Mouse (Mus musculus) heart, postnatal 0 days (tissue): Measurements from ENCODE around the gene Aprt.
A peak's percentile ranks its signal among the peaks of the same experiment; 100 is the strongest.

ENCODE experiments used
- CTCF ChIP-seq: IDR thresholded peaks from 2 replicates; pipeline ENCODE4 v1.5.1; 2016; ENCODE audit warnings: antibody characterized with exemption, control low read depth, low read depth
- EP300 ChIP-seq: IDR thresholded peaks from 2 replicates; pipeline ENCODE4 v1.6.1; 2016; ENCODE audit warnings: antibody characterized with exemption, low read depth

- TF ChIP-seq CTCF (peak; percentile 56), EP300 (no peak)
Measured at GRCm38 (mm10) chr8:122611295-122612133, 34.8 kb upstream of the Aprt start, which contains the start of the genes Galns and Trappc2l.
